ENCODE assay signal across 9 mouse cellular contexts in genomic region chr13:3896913-3897312, GRCm38 (mm10). TPM values are rescaled to one million over a fixed set of nuclear protein-coding genes. Genes with fewer than 3 reads are reported as not detected.
A peak's percentile ranks its signal among the peaks of the same experiment; 100 is the strongest.
DNase-seq lines count a peak whose midpoint lies in the region; ATAC-seq and TF ChIP-seq lines count a peak whose summit lies in the region.
"Had no signal": no experiment of that assay in that cellular context is flagged by ENCODE, and none has a peak within 500 bp of the region (broad histone marks: within the 10 kb centered on the region; RNA-seq: fewer than 3 reads in every experiment).

No protein-coding gene starts in this region.

- H3K4me2 ChIP-seq in intestine, postnatal 0 days (replicated peaks; ENCODE audit: low read depth): no peak overlapping the region
- no peak overlapping the region for H3K4me2 ChIP-seq in intestine, embryonic 16.5 days (ENCODE audit: low read depth, low read length)

- H3K79me2 ChIP-seq in MEL (ENCODE audit: control insufficient read depth, insufficient read depth, low read length, poor library complexity): peaks cover 12% of the 10 kb centered on the region

- 23% methylated on average over 5 of the region's 5 CpGs for WGBS in intestine, postnatal 0 days
- 27% methylated on average over 5 of the region's 5 CpGs for WGBS in intestine, embryonic 16.5 days

- intact Hi-C loops in gastrocnemius, adult 2 months (cut with DNase I): loop anchor here (1.0 to 10.0 kb wide), 3 partner anchors 105 to 362 kb away; partner anchors contain the start of gene Gdi2

- TF ChIP-seq POLR2A in MEL (IDR thresholded peaks at IDR 0.05; ENCODE audit: control insufficient read depth in 1 of 2, insufficient read depth in 1 of 2, low read depth in 1 of 2, low read length in 2 of 2, poor library complexity in 1 of 2): no peak

- no peak overlapping the region for H3K4me3 ChIP-seq in intestine, postnatal 0 days (ENCODE audit: low read depth, low read length)
- H3K4me3 ChIP-seq in intestine, embryonic 16.5 days (ENCODE audit: low read length): no peak overlapping the region
- no peak overlapping the region for H3K4me3 ChIP-seq in MEL (ENCODE audit: control insufficient read depth in 1 of 2, insufficient read depth in 1 of 2, low read depth in 2 of 2, low read length in 2 of 2)
- H3K4me3 ChIP-seq in gastrocnemius, adult 2 months: no peak overlapping the region
- H3K4me3 ChIP-seq: erythroblast, embryonic 14.5 days had no signal

- no peaks in the 10 kb centered on the region for H3K27me3 ChIP-seq in intestine, postnatal 0 days (replicated peaks; ENCODE audit: control insufficient read depth, insufficient read depth, low read length)
- no peaks in the 10 kb centered on the region for H3K27me3 ChIP-seq in intestine, embryonic 16.5 days (replicated peaks; ENCODE audit: control insufficient read depth, insufficient read depth, low read length)
- no peaks in the 10 kb centered on the region for H3K27me3 ChIP-seq in MEL (ENCODE audit: control insufficient read depth in 1 of 2, insufficient read depth in 2 of 2, low read length in 2 of 2)
- H3K27me3 ChIP-seq in splenic B cell, adult 2 months (ENCODE audit: control insufficient read depth, insufficient read depth, low read length, poor library complexity, severe bottlenecking): no peaks in the 10 kb centered on the region

- no peak for TF ChIP-seq EP300 in MEL (IDR thresholded peaks at IDR 0.05; ENCODE audit: low read depth in 1 of 2, low read length in 2 of 2)

- no peak overlapping the region for H3K9ac ChIP-seq in intestine, postnatal 0 days (ENCODE audit: low read depth, low read length)
- H3K9ac ChIP-seq in intestine, embryonic 16.5 days (ENCODE audit: low read depth, low read length): no peak overlapping the region
- H3K9ac ChIP-seq in MEL (ENCODE audit: control insufficient read depth, low read depth, low read length, poor library complexity, severe bottlenecking): no peak overlapping the region

- peak; percentile 94 for TF ChIP-seq RAD21 in MEL (IDR thresholded peaks at IDR 0.05; ENCODE audit: low read depth, low read length)

- peak; percentile 96 for TF ChIP-seq CTCF in intestine, postnatal 0 days (IDR thresholded peaks at IDR 0.05; ENCODE audit: low read depth)
- peak; percentile 68 to 97 (median 95) for TF ChIP-seq CTCF in MEL (IDR thresholded peaks at IDR 0.05 in 2 of 3, conservative IDR thresholded peaks at IDR 0.05 in 1 of 3; ENCODE audit: control insufficient read depth in 1 of 3, insufficient read depth in 1 of 3, low read depth in 2 of 3, low read length in 3 of 3, poor library complexity in 1 of 3, severe bottlenecking in 1 of 3)
- no peak; the same call in 1 of the 2 replicates for TF ChIP-seq CTCF in gastrocnemius, adult 2 months (IDR thresholded peaks at IDR 0.05)

- peak; percentile 84 for DNase-seq in MEL (ENCODE audit: low read depth, low spot score)
- DNase-seq in cerebellum, adult 9-10 months: peak; percentile 89
- peak; percentile 58 for DNase-seq in gastrocnemius, adult 2 months
- peak; percentile 68 for DNase-seq in layer of hippocampus, adult 9-11 months
- peak; percentile 88 for DNase-seq in splenic B cell, adult 2 months (ENCODE audit: low read depth, low spot score)

- ATAC-seq in intestine, postnatal 0 days: no peak
- ATAC-seq in intestine, embryonic 16.5 days: no peak
- ATAC-seq in megakaryocyte progenitor cell, adult 5-6 weeks (replicated peaks; ENCODE audit: poor library complexity): peak; percentile 53

- H3K36me3 ChIP-seq in intestine, postnatal 0 days (ENCODE audit: control insufficient read depth, insufficient read depth): no peaks in the 10 kb centered on the region
- H3K36me3 ChIP-seq in intestine, embryonic 16.5 days (ENCODE audit: control insufficient read depth, insufficient read depth, low read length): no peaks in the 10 kb centered on the region
- H3K36me3 ChIP-seq in MEL (ENCODE audit: control insufficient read depth in 1 of 2, insufficient read depth in 2 of 2, low read length in 2 of 2): peaks cover 0 to 8% of the 10 kb centered on the region in 2 experiments; a peak in 2 of 4 replicates
- no peaks in the 10 kb centered on the region for H3K36me3 ChIP-seq in splenic B cell, adult 2 months (ENCODE audit: control insufficient read depth, insufficient read depth, low read length, poor library complexity, severe bottlenecking)

- H3K4me1 ChIP-seq in intestine, postnatal 0 days (replicated peaks; ENCODE audit: control insufficient read depth, insufficient read depth, low read length): peaks cover 10% of the 10 kb centered on the region; the same call in 1 of the 2 replicates
- peaks cover 9% of the 10 kb centered on the region; the same call in 1 of the 2 replicates for H3K4me1 ChIP-seq in intestine, embryonic 16.5 days (ENCODE audit: control insufficient read depth, insufficient read depth, low read length)
- peaks cover 0 to 2% of the 10 kb centered on the region in 2 experiments; a peak in 1 of 4 replicates for H3K4me1 ChIP-seq in MEL (ENCODE audit: control insufficient read depth in 1 of 2, insufficient read depth in 2 of 2, low read length in 2 of 2)

- no peak overlapping the region; the same call in 1 of the 2 replicates for H3K27ac ChIP-seq in intestine, postnatal 0 days (ENCODE audit: low read depth, low read length)
- H3K27ac ChIP-seq in intestine, embryonic 16.5 days (ENCODE audit: low read length): no peak overlapping the region
- H3K27ac ChIP-seq in MEL (ENCODE audit: control insufficient read depth, low read depth, low read length): no peak overlapping the region
- H3K27ac ChIP-seq in gastrocnemius, adult 2 months: peak overlapping the region; percentile 41; the same call in 1 of the 2 replicates

- H3K9me3 ChIP-seq in intestine, postnatal 0 days (ENCODE audit: control insufficient read depth): no peaks in the 10 kb centered on the region
- H3K9me3 ChIP-seq in intestine, embryonic 16.5 days (ENCODE audit: control insufficient read depth, low read length): no peaks in the 10 kb centered on the region
- H3K9me3 ChIP-seq in MEL (replicated peaks; ENCODE audit: insufficient read depth, low read length): no peaks in the 10 kb centered on the region

TF ChIP-seq in MEL, 35 proteins besides CTCF, POLR2A, EP300 and RAD21 (continues in another document):
- peak; percentile 88 for TF ChIP-seq ZC3H11A (IDR thresholded peaks at IDR 0.05; ENCODE audit: low read depth, low read length)
- TF ChIP-seq HCFC1 (IDR thresholded peaks at IDR 0.05; ENCODE audit: low read depth, low read length): 0 out of 2 replicates have a peak, but pooled peaks have one; percentile 25
- 0 out of 2 replicates have a peak, but pooled peaks have one; percentile 39 for TF ChIP-seq BHLHE40 (IDR thresholded peaks at IDR 0.05; ENCODE audit: borderline replicate concordance, low read depth, low read length)
- TF ChIP-seq NRF1 (IDR thresholded peaks at IDR 0.05; ENCODE audit: insufficient read depth, low read depth, low read length, poor library complexity, severe bottlenecking): no peak
- no peak for TF ChIP-seq SIN3A (IDR thresholded peaks at IDR 0.05; ENCODE audit: low read length)

RNA-seq across cellular contexts. Expression of gene Net1, which starts 21.1 kb away (rescaled TPM):
- 106 and 109 TPM in 2 replicates for polyA plus RNA-seq in intestine, postnatal 0 days (2015; fragmentation: Nextera tagmentation; extraction: Ambion mirVana)
- polyA plus RNA-seq in intestine, embryonic 16.5 days (2015; fragmentation: Nextera tagmentation; extraction: Ambion mirVana): 146 and 148 TPM in 2 replicates
- 29.2 and 29.8 TPM in 2 replicates for total RNA-seq in MEL (2012; rRNA removed)
- polyA plus RNA-seq in MEL (2012; ENCODE audit: insufficient read depth in 1 of 2, insufficient read length in 2 of 2, low read depth in 1 of 2, low replicate concordance in 2 of 2, missing spikeins in 1 of 2): 100 to 1,000 TPM in 1 of 2 experiments, 10 to 100 TPM in 1; 63.2 to 125 TPM
- 10 to 100 TPM; 41.2 to 54.4 TPM for total RNA-seq in gastrocnemius, adult 2 months (2021)
- 34.2 and 37.4 TPM in 2 replicates for total RNA-seq in megakaryocyte progenitor cell, adult 5-6 weeks (2015)
- total RNA-seq in megakaryocyte progenitor cell, adult 5-6 weeks (2017): 83.5 and 102 TPM in 2 replicates

RNA-seq across cellular contexts. Expression of gene Tubal3, which starts 21.2 kb away (rescaled TPM):
- polyA plus RNA-seq in intestine, postnatal 0 days (2015; fragmentation: Nextera tagmentation; extraction: Ambion mirVana): 44.1 and 58.4 TPM in 2 replicates
- polyA plus RNA-seq in intestine, embryonic 16.5 days (2015; fragmentation: Nextera tagmentation; extraction: Ambion mirVana): 54.2 and 64.9 TPM in 2 replicates
- total RNA-seq in MEL (2012; rRNA removed): not detected in 2 replicates
- not detected for polyA plus RNA-seq in MEL (2012; ENCODE audit: insufficient read depth in 1 of 2, insufficient read length in 2 of 2, low read depth in 1 of 2, low replicate concordance in 2 of 2, missing spikeins in 1 of 2)
- not detected for total RNA-seq in gastrocnemius, adult 2 months (2021)
- total RNA-seq in megakaryocyte progenitor cell, adult 5-6 weeks (2015): not detected in 2 replicates
- total RNA-seq in megakaryocyte progenitor cell, adult 5-6 weeks (2017): not detected in 2 replicates
- polyA plus RNA-seq: erythroblast, embryonic 14.5 days had no signal

RNA-seq across cellular contexts. Expression of gene Calm5, which starts 42.9 kb away (rescaled TPM):
- polyA plus RNA-seq in intestine, postnatal 0 days (2015; fragmentation: Nextera tagmentation; extraction: Ambion mirVana): not detected in 2 replicates
- not detected in 2 replicates for polyA plus RNA-seq in intestine, embryonic 16.5 days (2015; fragmentation: Nextera tagmentation; extraction: Ambion mirVana)
- not detected in 2 replicates for total RNA-seq in MEL (2012; rRNA removed)
- not detected for polyA plus RNA-seq in MEL (2012; ENCODE audit: insufficient read depth in 1 of 2, insufficient read length in 2 of 2, low read depth in 1 of 2, low replicate concordance in 2 of 2, missing spikeins in 1 of 2)
- total RNA-seq in gastrocnemius, adult 2 months (2021): not detected
- total RNA-seq in megakaryocyte progenitor cell, adult 5-6 weeks (2015): not detected in 2 replicates
- not detected in 2 replicates for total RNA-seq in megakaryocyte progenitor cell, adult 5-6 weeks (2017)
- polyA plus RNA-seq: erythroblast, embryonic 14.5 days had no signal

RNA-seq across cellular contexts. Expression of gene Ucn3, which starts 48.2 kb away (rescaled TPM):
- 0.43 and 0.51 TPM in 2 replicates for polyA plus RNA-seq in intestine, postnatal 0 days (2015; fragmentation: Nextera tagmentation; extraction: Ambion mirVana)
- 0.66 and 0.81 TPM in 2 replicates for polyA plus RNA-seq in intestine, embryonic 16.5 days (2015; fragmentation: Nextera tagmentation; extraction: Ambion mirVana)
- total RNA-seq in MEL (2012; rRNA removed): not detected in 2 replicates
- not detected for polyA plus RNA-seq in MEL (2012; ENCODE audit: insufficient read depth in 1 of 2, insufficient read length in 2 of 2, low read depth in 1 of 2, low replicate concordance in 2 of 2, missing spikeins in 1 of 2)
- not detected for total RNA-seq in gastrocnemius, adult 2 months (2021)
- total RNA-seq in megakaryocyte progenitor cell, adult 5-6 weeks (2015): not detected in 2 replicates
- total RNA-seq in megakaryocyte progenitor cell, adult 5-6 weeks (2017): not detected in 2 replicates
- polyA plus RNA-seq: erythroblast, embryonic 14.5 days had no signal

RNA-seq across cellular contexts. Expression of gene Calm4, which starts 59.4 kb away (rescaled TPM):
- polyA plus RNA-seq in intestine, postnatal 0 days (2015; fragmentation: Nextera tagmentation; extraction: Ambion mirVana): not detected in 2 replicates
- polyA plus RNA-seq in intestine, embryonic 16.5 days (2015; fragmentation: Nextera tagmentation; extraction: Ambion mirVana): 0.39 TPM in 1 of 2 replicates, not detected in the other
- not detected in 2 replicates for total RNA-seq in MEL (2012; rRNA removed)
- not detected for polyA plus RNA-seq in MEL (2012; ENCODE audit: insufficient read depth in 1 of 2, insufficient read length in 2 of 2, low read depth in 1 of 2, low replicate concordance in 2 of 2, missing spikeins in 1 of 2)
- not detected for total RNA-seq in gastrocnemius, adult 2 months (2021)
- total RNA-seq in megakaryocyte progenitor cell, adult 5-6 weeks (2015): not detected in 2 replicates
- total RNA-seq in megakaryocyte progenitor cell, adult 5-6 weeks (2017): not detected in 2 replicates
- polyA plus RNA-seq: erythroblast, embryonic 14.5 days had no signal
